Mouse (Mus musculus): ENCODE measurements around the gene Mgat4d. TPM values are rescaled to one million over a fixed set of nuclear protein-coding genes. Genes with fewer than 3 reads are reported as not detected.

Mgat4d gene
- total RNA-seq, 2 experiments from 2014 or later = not detected

Other genes with a start within 250 kb of the Mgat4d start
- gene Tbc1d9, start 183.1 kb upstream of the Mgat4d start, total RNA-seq (2021) = 10 to 100 TPM; 96.2 to 97.5 TPM
- 1 to 10 TPM; 1.8 to 2.0 TPM for gene Gm10645, start 182.3 kb upstream of the Mgat4d start, total RNA-seq (2021)
- gene Ucp1, start 58.1 kb upstream of the Mgat4d start, total RNA-seq (2021) = under 1 TPM in 1 of 2 experiments, not detected in 1; 0.28 TPM
- gene Elmod2, start 16.0 kb upstream of the Mgat4d start, total RNA-seq (2021) = 10 to 100 TPM; 12.3 to 13.8 TPM
- gene Clgn, start 41.4 kb downstream of the Mgat4d start, total RNA-seq (2021) = 10 to 100 TPM in 1 of 2 experiments, 1 to 10 TPM in 1; 8.9 to 11.0 TPM
- gene Scoc, start 109.9 kb downstream of the Mgat4d start, total RNA-seq (2021) = 100 to 1,000 TPM; 218 to 232 TPM
- gene Olfr370, start 187.3 kb downstream of the Mgat4d start, total RNA-seq (2021) = not detected
- 100 to 1,000 TPM; 136 to 155 TPM for gene Ndufb7, start 218.2 kb downstream of the Mgat4d start, total RNA-seq (2021)

Measured in left cerebral cortex, adult 18-20 months (tissue).